Comparison of ENCODE assay signal across 13 mouse cellular contexts in genomic region chr15:78736681-78737100, GRCm38 (mm10). TPM values are rescaled to one million over a fixed set of nuclear protein-coding genes. Genes with fewer than 3 reads are reported as not detected.
A peak's percentile ranks its signal among the peaks of the same experiment; 100 is the strongest.
DNase-seq lines count a peak whose midpoint lies in the region; ATAC-seq and TF ChIP-seq lines count a peak whose summit lies in the region.
"Had no signal": no experiment of that assay in that cellular context is flagged by ENCODE, and none has a peak within 500 bp of the region (broad histone marks: within the 10 kb centered on the region; RNA-seq: fewer than 3 reads in every experiment).

No protein-coding gene starts in this region.

- H3K4me2 ChIP-seq in forebrain, embryonic 13.5 days: peak overlapping the region; percentile 44
- no peak overlapping the region for H3K4me2 ChIP-seq in intestine, embryonic 15.5 days (replicated peaks)
- H3K4me2 ChIP-seq in stomach, embryonic 14.5 days (replicated peaks; ENCODE audit: low read depth, low read length): no peak overlapping the region
- H3K4me2 ChIP-seq: heart, embryonic 13.5 days had no signal

- H3K9me3 ChIP-seq in forebrain, embryonic 13.5 days (replicated peaks): no peaks in the 10 kb centered on the region
- no peaks in the 10 kb centered on the region for H3K9me3 ChIP-seq in intestine, embryonic 15.5 days
- no peaks in the 10 kb centered on the region for H3K9me3 ChIP-seq in stomach, embryonic 14.5 days (ENCODE audit: control insufficient read depth, low read depth, low read length)
- H3K9me3 ChIP-seq: heart, embryonic 13.5 days had no signal

- H3K27ac ChIP-seq in kidney, adult 2 months (ENCODE audit: insufficient read depth, low read depth, low read length): no peak overlapping the region
- H3K27ac ChIP-seq in forebrain, embryonic 13.5 days: peak overlapping the region; percentile 93
- no peak overlapping the region for H3K27ac ChIP-seq in intestine, embryonic 15.5 days
- no peak overlapping the region for H3K27ac ChIP-seq in stomach, embryonic 14.5 days (ENCODE audit: low read length)
- H3K27ac ChIP-seq: heart, embryonic 13.5 days had no signal

- DNase-seq in kidney, postnatal 4 days: peak; percentile 30 to 54
- no peak for DNase-seq in kidney, adult 2 months
- DNase-seq in urinary bladder, postnatal 14 days (ENCODE audit: low spot score): no peak
- no peak for DNase-seq in spleen, postnatal 10 days (ENCODE audit: low spot score in 2 of 2)
- DNase-seq: cerebellum, adult 11 months; kidney, postnatal 25 days; lung, postnatal 10 days had no signal

- H3K9ac ChIP-seq in forebrain, embryonic 13.5 days: peak overlapping the region; percentile 35; the same call in 1 of the 2 replicates
- H3K9ac ChIP-seq in intestine, embryonic 15.5 days: no peak overlapping the region
- H3K9ac ChIP-seq in stomach, embryonic 14.5 days (replicated peaks; ENCODE audit: low read depth, low read length): no peak overlapping the region
- H3K9ac ChIP-seq: heart, embryonic 13.5 days had no signal

- H3K36me3 ChIP-seq in kidney, adult 2 months (ENCODE audit: control insufficient read depth, insufficient read depth, low read length): no peaks in the 10 kb centered on the region
- no peaks in the 10 kb centered on the region for H3K36me3 ChIP-seq in forebrain, embryonic 13.5 days (ENCODE audit: poor library complexity, severe bottlenecking)
- no peaks in the 10 kb centered on the region for H3K36me3 ChIP-seq in intestine, embryonic 15.5 days
- H3K36me3 ChIP-seq in stomach, embryonic 14.5 days (ENCODE audit: control insufficient read depth, insufficient read depth, low read length): no peaks in the 10 kb centered on the region
- H3K36me3 ChIP-seq: heart, embryonic 13.5 days had no signal

- peak; percentile 52 for ATAC-seq in forebrain, embryonic 13.5 days
- peak; percentile 55; the same call in 1 of the 2 replicates for ATAC-seq in intestine, embryonic 15.5 days
- 0 out of 2 replicates have a peak, but pooled peaks have one; percentile 21 for ATAC-seq in stomach, embryonic 14.5 days (ENCODE audit: insufficient number of reproducible peaks, insufficient read depth, low FRiP score, low read depth)

- no peak overlapping the region for H3K4me3 ChIP-seq in kidney, adult 2 months (ENCODE audit: insufficient read depth, low read depth, low read length)
- no peak overlapping the region for H3K4me3 ChIP-seq in forebrain, embryonic 13.5 days
- no peak overlapping the region for H3K4me3 ChIP-seq in intestine, embryonic 15.5 days (replicated peaks)
- H3K4me3 ChIP-seq in stomach, embryonic 14.5 days (ENCODE audit: low read depth, low read length): no peak overlapping the region
- H3K4me3 ChIP-seq: heart, embryonic 13.5 days had no signal

- no peaks in the 10 kb centered on the region for H3K27me3 ChIP-seq in kidney, adult 2 months (replicated peaks; ENCODE audit: control insufficient read depth, insufficient read depth, low read length)
- no peaks in the 10 kb centered on the region for H3K27me3 ChIP-seq in forebrain, embryonic 13.5 days
- peaks cover 4% of the 10 kb centered on the region; the same call in 1 of the 2 replicates for H3K27me3 ChIP-seq in intestine, embryonic 15.5 days (replicated peaks)
- no peaks in the 10 kb centered on the region for H3K27me3 ChIP-seq in stomach, embryonic 14.5 days (ENCODE audit: control insufficient read depth, insufficient read depth, low read length)

- 24% methylated on average over 7 of the region's 7 CpGs for WGBS in kidney, adult 2 months
- WGBS in forebrain, embryonic 13.5 days: 36% methylated on average over 7 of the region's 7 CpGs
- 20% methylated on average over 7 of the region's 7 CpGs for WGBS in intestine, embryonic 15.5 days
- WGBS in stomach, embryonic 14.5 days: 17% methylated on average over 7 of the region's 7 CpGs

- TF ChIP-seq CTCF in kidney, adult 2 months (conservative IDR thresholded peaks at IDR 0.05; ENCODE audit: insufficient read depth, insufficient read length, low read depth, low read length): no peak

- H3K4me1 ChIP-seq in kidney, adult 2 months (ENCODE audit: control insufficient read depth, insufficient read depth, low read length): no peaks in the 10 kb centered on the region
- H3K4me1 ChIP-seq in forebrain, embryonic 13.5 days: peaks cover 33% of the 10 kb centered on the region
- peaks cover 13% of the 10 kb centered on the region; the same call in 1 of the 2 replicates for H3K4me1 ChIP-seq in intestine, embryonic 15.5 days (replicated peaks)
- H3K4me1 ChIP-seq in stomach, embryonic 14.5 days (ENCODE audit: control insufficient read depth, insufficient read depth, low read length): 0 out of 2 replicates have a peak, but pooled peaks cover 7% of the 10 kb centered on the region

- TF ChIP-seq POLR2A in kidney, adult 2 months (IDR thresholded peaks at IDR 0.05; ENCODE audit: low read depth, low read length): no peak

RNA-seq across cellular contexts. Expression of gene Elfn2, which starts 18.1 kb away (rescaled TPM):
- polyA plus RNA-seq in kidney, adult 2 months (2012; rRNA removed): 0.03 and 0.04 TPM in 2 replicates
- polyA plus RNA-seq in forebrain, embryonic 13.5 days (2015; fragmentation: Nextera tagmentation; extraction: Ambion mirVana): 1.7 and 1.8 TPM in 2 replicates
- polyA plus RNA-seq in intestine, embryonic 15.5 days (2015; fragmentation: Nextera tagmentation; extraction: Ambion mirVana): 0.08 and 0.29 TPM in 2 replicates
- 0.10 TPM in 1 of 2 replicates, not detected in the other for polyA plus RNA-seq in stomach, embryonic 14.5 days (2014; fragmentation: Nextera tagmentation; extraction: Ambion mirVana)
- polyA plus RNA-seq: embryonic facial prominence, embryonic 11.5 days; limb, embryonic 11.5 days had no signal

RNA-seq across cellular contexts. Expression of gene Mfng, which starts 36.6 kb away (rescaled TPM):
- 15.7 and 16.6 TPM in 2 replicates for polyA plus RNA-seq in kidney, adult 2 months (2012; rRNA removed)
- 136 and 138 TPM in 2 replicates for polyA plus RNA-seq in forebrain, embryonic 13.5 days (2015; fragmentation: Nextera tagmentation; extraction: Ambion mirVana)
- 19.7 and 20.4 TPM in 2 replicates for polyA plus RNA-seq in intestine, embryonic 15.5 days (2015; fragmentation: Nextera tagmentation; extraction: Ambion mirVana)
- polyA plus RNA-seq in stomach, embryonic 14.5 days (2014; fragmentation: Nextera tagmentation; extraction: Ambion mirVana): 15.7 and 16.9 TPM in 2 replicates

Comparison
In these comparisons a context has a peak if more than half of its experiments do, and no peak if none do; other contexts are left out.
1. DNase-seq: peak in kidney, postnatal 4 days (2 of 2); none in kidney, adult 2 months (single experiment), urinary bladder, postnatal 14 days (single experiment) and spleen, postnatal 10 days (0 of 2).
2. Peak in every context shown above with its lines, with median percentiles within 50 percentile points of each other: ATAC-seq.